Mouse (Mus musculus): ENCODE measurements around the gene Muc1. TPM values are rescaled to one million over a fixed set of nuclear protein-coding genes. Genes with fewer than 3 reads are reported as not detected.

Muc1 gene
- total and polyA plus RNA-seq, 2 experiments from 2014 or later: 0.27 to 1.3 TPM

DNA sequence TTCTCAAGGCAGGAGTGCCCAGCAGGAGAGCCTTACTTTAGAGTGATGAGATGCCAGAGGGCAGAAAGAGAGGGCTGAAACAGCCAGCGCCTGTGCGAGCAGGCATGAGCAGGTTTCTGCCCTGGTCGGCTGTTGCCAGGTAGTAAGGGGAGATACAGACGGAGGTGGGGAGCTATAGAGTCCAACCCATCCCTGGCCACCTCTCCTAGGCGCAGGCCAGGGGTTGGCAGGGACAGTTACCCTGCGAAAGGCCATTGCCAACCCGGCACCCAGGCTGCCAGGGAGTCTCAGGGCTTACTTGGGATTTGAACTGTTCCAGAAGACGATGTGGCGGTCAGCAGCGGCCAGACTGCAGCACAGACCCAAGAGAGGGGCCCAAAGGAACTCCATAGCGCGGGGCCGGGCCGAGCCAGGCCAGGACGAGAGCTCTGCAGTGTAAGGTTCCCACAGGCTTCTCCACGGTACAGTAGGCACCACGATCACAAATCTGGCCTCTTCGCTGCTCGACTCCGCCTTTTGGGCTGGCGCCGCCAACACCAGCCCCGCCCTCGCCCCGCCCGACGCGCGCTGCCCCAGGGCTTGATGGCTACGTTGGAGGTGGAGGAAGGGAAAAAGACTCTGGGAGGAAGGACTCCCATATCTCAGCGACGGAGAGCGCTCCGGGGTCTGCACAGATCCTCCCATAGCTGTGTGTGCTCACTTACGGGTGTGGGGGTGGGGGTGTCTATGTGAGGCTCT lies 50.5 kb downstream of the Muc1 start:
- peak overlapping the region; percentile 49 for H3K4me3 ChIP-seq (ENCODE audit: low read depth, low read length)
- TF ChIP-seq CTCF (IDR thresholded peaks at IDR 0.05; ENCODE audit: low read depth): no peak
- WGBS: 2% methylated on average over 35 of the region's 35 CpGs

DNA sequence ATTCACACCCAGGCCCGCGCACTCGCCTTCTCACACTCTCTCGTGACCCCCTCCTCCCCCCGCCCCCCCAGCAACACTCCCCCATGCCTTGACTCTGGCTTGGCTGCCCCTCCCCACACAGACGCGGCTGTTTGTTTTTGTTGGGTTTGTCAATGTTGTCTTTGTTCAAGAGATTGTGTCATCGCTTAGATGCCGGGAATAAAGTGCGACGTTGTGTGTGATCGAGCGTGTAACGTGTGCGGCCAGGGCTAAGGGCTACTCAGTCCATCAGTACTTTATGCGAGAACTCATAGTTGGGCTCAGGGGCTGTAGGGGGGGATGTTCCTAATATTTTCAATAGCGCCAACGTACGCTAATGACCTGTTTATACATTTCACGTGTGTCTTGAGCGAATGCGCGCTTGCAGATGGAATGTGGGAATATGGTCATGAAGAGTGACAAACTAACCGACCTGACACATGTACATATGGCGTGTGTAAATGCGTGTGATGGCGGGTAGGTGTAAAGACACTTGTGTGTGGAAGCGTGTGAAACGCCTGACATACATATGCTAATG lies 51.3 kb downstream of the Muc1 start:
- no peak; the same call in 1 of the 2 replicates for TF ChIP-seq CTCF (IDR thresholded peaks at IDR 0.05; ENCODE audit: low read depth)
- H3K4me3 ChIP-seq (ENCODE audit: low read depth, low read length): peak overlapping the region; percentile 49
- H3K4me1 ChIP-seq (ENCODE audit: insufficient read depth): 0 out of 2 replicates have a peak, but pooled peaks cover 9% of the 10 kb centered on the region
- peak; percentile 49 for DNase-seq
- H3K9me3 ChIP-seq (ENCODE audit: low read length): no peaks in the 10 kb centered on the region
- H3K9ac ChIP-seq: peak overlapping the region; percentile 59
- ATAC-seq: peak; percentile 50
- peak overlapping the region; percentile 91 for H3K4me2 ChIP-seq (ENCODE audit: low read depth)
- H3K27ac ChIP-seq (ENCODE audit: low read depth, low read length): peak overlapping the region; percentile 57; the same call in 1 of the 2 replicates
- H3K27me3 ChIP-seq (ENCODE audit: insufficient read depth, low read length): no peaks in the 10 kb centered on the region
- WGBS: 1% methylated on average over 28 of the region's 29 CpGs
- H3K36me3 ChIP-seq (ENCODE audit: insufficient read depth): no peaks in the 10 kb centered on the region

More for the DNA sequence above, 50.5 kb downstream of the Muc1 start:
- H3K27ac ChIP-seq (ENCODE audit: low read depth, low read length): peak overlapping the region; percentile 57
- DNase-seq: peak; percentile 79
- H3K4me1 ChIP-seq (ENCODE audit: insufficient read depth): 0 out of 2 replicates have a peak, but pooled peaks cover 9% of the 10 kb centered on the region
- H3K4me2 ChIP-seq (ENCODE audit: low read depth): peak overlapping the region; percentile 91
- peak overlapping the region; percentile 59 for H3K9ac ChIP-seq
- H3K27me3 ChIP-seq (ENCODE audit: insufficient read depth, low read length): no peaks in the 10 kb centered on the region
- no peaks in the 10 kb centered on the region for H3K9me3 ChIP-seq (ENCODE audit: low read length)
- no peaks in the 10 kb centered on the region for H3K36me3 ChIP-seq (ENCODE audit: insufficient read depth)
- ATAC-seq: peak; percentile 79

DNA sequence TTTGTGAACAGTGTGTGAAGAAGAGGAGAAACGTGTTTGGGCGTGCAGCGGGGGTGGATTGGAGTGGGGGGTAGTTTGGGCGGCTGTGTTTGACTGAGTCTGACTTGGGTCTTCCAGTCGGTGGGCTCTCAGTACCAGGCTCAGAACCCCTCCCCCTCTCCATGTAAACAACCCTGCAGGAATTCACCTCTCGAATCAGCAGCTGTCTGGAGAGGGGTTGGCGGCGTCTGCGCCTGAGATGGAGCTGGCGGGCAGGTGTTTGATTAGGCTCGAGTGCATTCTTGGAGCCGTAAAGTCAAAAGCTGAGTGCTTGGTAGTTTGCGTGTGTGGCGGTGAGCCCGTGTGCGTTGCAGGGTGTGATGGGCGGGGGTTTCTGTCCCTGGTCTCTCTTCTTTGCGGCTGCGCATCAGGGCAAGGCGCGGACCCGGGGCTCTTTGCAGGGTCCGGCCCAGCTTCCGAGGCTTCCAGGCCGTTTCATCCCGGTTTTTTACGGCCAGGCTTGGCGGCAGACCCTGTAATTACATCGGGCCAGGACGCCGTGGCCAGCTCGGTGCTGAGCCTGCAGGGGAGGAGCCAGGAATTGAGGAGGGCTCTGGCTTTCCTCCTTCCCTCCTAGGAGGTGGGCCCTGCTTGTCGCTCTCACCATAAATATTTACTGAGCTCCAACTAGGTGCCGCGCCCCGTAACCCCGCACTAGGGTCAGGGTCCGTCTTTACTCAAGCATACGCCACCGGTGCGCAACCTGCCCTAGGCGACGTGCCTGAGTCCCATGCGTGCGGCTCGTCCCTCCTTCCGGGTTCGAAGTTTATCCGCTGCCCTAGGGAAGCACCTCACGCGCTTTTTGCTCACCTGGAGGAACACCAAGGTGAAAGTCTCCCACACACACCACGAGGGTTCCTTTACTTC lies 52.0 kb downstream of the Muc1 start, which contains the start of gene Efna1:
Gene Efna1, minus strand, starts transcription at position 537 of the 906 bp plus-strand sequence.
- H3K4me2 ChIP-seq (ENCODE audit: low read depth): peak within 1 kb of the TSS; percentile 91
- H3K9me3 ChIP-seq (ENCODE audit: low read length): no peaks in the 10 kb centered on the region
- ATAC-seq (peak; percentile 17), DNase-seq (peak; percentile 61)
- H3K4me1 ChIP-seq (ENCODE audit: insufficient read depth): 0 out of 2 replicates have a peak, but pooled peaks cover 9% of the 10 kb centered on the region
- TF ChIP-seq CTCF (IDR thresholded peaks at IDR 0.05; ENCODE audit: low read depth): peak; percentile 19; the same call in 1 of the 2 replicates
- WGBS: 3% methylated on average over 49 of the region's 52 CpGs
- peak within 1 kb of the TSS; percentile 49 for H3K4me3 ChIP-seq (ENCODE audit: low read depth, low read length)
- no peaks in the 10 kb centered on the region for H3K27me3 ChIP-seq (ENCODE audit: insufficient read depth, low read length)
- peak within 1 kb of the TSS; percentile 59 for H3K9ac ChIP-seq
- peak within 1 kb of the TSS; percentile 59 for H3K27ac ChIP-seq (ENCODE audit: low read depth, low read length)
- no peaks in the 10 kb centered on the region for H3K36me3 ChIP-seq (ENCODE audit: insufficient read depth)

DNA sequence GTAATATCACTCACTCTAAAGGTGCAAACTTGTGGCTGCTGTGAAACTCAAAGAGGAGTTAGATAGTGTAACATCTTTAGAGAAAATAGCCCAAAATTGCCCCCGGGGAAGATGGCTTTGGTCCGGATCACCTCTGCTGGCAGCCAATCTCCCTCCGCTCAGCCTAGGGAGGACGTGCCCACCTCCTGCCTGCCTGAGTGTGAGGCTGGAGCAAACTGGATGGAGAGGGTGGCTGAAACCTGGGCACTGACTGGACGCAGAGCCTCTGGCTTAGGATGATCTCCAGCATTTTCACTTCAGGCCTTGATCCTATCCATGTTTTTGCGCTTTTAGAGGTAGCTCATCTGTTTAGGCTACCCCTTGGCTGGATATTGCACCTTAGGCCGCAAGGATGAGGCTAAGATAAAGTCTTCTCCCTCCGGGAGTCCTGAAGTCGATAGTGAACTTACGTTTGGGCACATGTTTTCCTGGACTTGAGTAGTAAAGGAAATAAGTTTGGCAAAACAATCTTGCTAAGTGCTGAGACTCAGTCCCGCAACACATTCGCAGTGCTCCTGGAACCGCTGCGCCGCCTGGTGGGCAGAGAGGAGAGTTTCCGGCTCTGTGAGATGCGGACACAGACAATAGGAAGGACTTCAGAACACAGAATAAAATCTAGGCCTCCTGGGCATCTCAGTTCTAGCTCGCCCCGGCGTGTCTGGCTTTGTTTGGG lies 52.9 kb downstream of the Muc1 start:
- Histone ChIP-seq H3K9me3 (ENCODE audit: low read length) (no peaks in the 10 kb centered on the region), H3K27ac (ENCODE audit: low read depth, low read length) (no peak overlapping the region), H3K4me2 (ENCODE audit: low read depth) (peak overlapping the region; percentile 91), H3K9ac (0 out of 2 replicates have a peak overlapping the region, but pooled peaks have one; percentile 23), H3K27me3 (ENCODE audit: insufficient read depth, low read length) (no peaks in the 10 kb centered on the region), H3K4me1 (ENCODE audit: insufficient read depth) (0 out of 2 replicates have a peak, but pooled peaks cover 9% of the 10 kb centered on the region), H3K36me3 (ENCODE audit: insufficient read depth) (no peaks in the 10 kb centered on the region), H3K4me3 (ENCODE audit: low read depth, low read length) (peak overlapping the region; percentile 49; the same call in 1 of the 2 replicates)
- WGBS: 12% methylated on average over 20 of the region's 20 CpGs
- peak; percentile 89 for DNase-seq
- peak; percentile 92 for TF ChIP-seq CTCF (IDR thresholded peaks at IDR 0.05; ENCODE audit: low read depth)
- ATAC-seq: no peak

DNA sequence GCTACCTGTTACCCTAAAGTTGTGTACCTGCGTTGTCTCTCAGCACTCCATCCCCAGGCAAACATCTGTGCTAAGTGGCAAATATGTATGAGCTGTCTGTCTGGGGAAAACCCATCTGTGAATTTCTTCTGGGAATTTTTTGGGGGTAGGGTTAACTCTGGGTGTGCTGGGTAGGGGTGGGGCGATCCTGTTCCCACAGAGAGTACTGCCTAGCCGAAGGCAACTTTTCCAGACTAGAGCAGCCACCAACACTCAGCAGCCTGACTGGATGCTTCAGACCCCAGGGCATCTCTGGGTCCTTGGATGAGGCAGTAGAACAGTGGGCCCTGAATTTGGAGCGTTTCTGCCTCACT lies 53.4 kb downstream of the Muc1 start:
- H3K9me3 ChIP-seq (ENCODE audit: low read length): no peaks in the 10 kb centered on the region
- no peaks in the 10 kb centered on the region for H3K36me3 ChIP-seq (ENCODE audit: insufficient read depth)
- TF ChIP-seq CTCF (IDR thresholded peaks at IDR 0.05; ENCODE audit: low read depth): no peak
- ATAC-seq (no peak), DNase-seq (no peak)
- H3K4me1 ChIP-seq (ENCODE audit: insufficient read depth): 0 out of 2 replicates have a peak, but pooled peaks cover 9% of the 10 kb centered on the region
- H3K4me2 ChIP-seq (ENCODE audit: low read depth): no peak overlapping the region
- 0 out of 2 replicates have a peak overlapping the region, but pooled peaks have one; percentile 23 for H3K9ac ChIP-seq
- 17% methylated on average over 4 of the region's 4 CpGs for WGBS
- H3K27me3 ChIP-seq (ENCODE audit: insufficient read depth, low read length): no peaks in the 10 kb centered on the region
- H3K27ac ChIP-seq (ENCODE audit: low read depth, low read length): no peak overlapping the region
- no peak overlapping the region for H3K4me3 ChIP-seq (ENCODE audit: low read depth, low read length)

MicroRNAs within 50 kb of the gene (microRNA counts, 519-probe panel; counts per million panel counts)
- 3,579 counts per million, percentile 36 among the panel's probes with 10 or more counts for microRNA mmu-miR-92b

Small RNA genes lying within 50 kb of the gene (microRNA-seq; reads per million reads assigned to microRNA genes)
- gene Mir92b: 3,346 to 3,755 reads per million in 2 experiments

Other genes starting within 250 kb of the Muc1 start
- gene Rusc1, start 135.7 kb upstream of the Muc1 start, total RNA-seq (2014; rRNA removed): 148 and 158 TPM in 2 replicates
- 86.1 and 101 TPM in 2 replicates for gene Rusc1, start 135.7 kb upstream of the Muc1 start, polyA plus RNA-seq (2015; fragmentation: Nextera tagmentation; extraction: Ambion mirVana)
- not detected in 2 replicates for gene Gm43738, start 128.0 kb upstream of the Muc1 start, total RNA-seq (2014; rRNA removed)
- gene Gm43738, start 128.0 kb upstream of the Muc1 start, polyA plus RNA-seq (2015; fragmentation: Nextera tagmentation; extraction: Ambion mirVana): not detected in 2 replicates
- gene Fdps, start 127.1 kb upstream of the Muc1 start, total RNA-seq (2014; rRNA removed): 421 and 510 TPM in 2 replicates
- gene Fdps, start 127.1 kb upstream of the Muc1 start, polyA plus RNA-seq (2015; fragmentation: Nextera tagmentation; extraction: Ambion mirVana): 435 and 441 TPM in 2 replicates
- gene Pklr, start 92.9 kb upstream of the Muc1 start, total RNA-seq (2014; rRNA removed): 0.08 and 0.76 TPM in 2 replicates
- 0.19 TPM in 1 of 2 replicates, not detected in the other for gene Pklr, start 92.9 kb upstream of the Muc1 start, polyA plus RNA-seq (2015; fragmentation: Nextera tagmentation; extraction: Ambion mirVana)
- 44.9 and 45.5 TPM in 2 replicates for gene Hcn3, start 68.9 kb upstream of the Muc1 start, total RNA-seq (2014; rRNA removed)
- gene Hcn3, start 68.9 kb upstream of the Muc1 start, polyA plus RNA-seq (2015; fragmentation: Nextera tagmentation; extraction: Ambion mirVana): 22.7 and 30.3 TPM in 2 replicates
- 35.6 and 43.1 TPM in 2 replicates for gene Clk2, start 64.3 kb upstream of the Muc1 start, total RNA-seq (2014; rRNA removed)
- 11.2 and 12.8 TPM in 2 replicates for gene Clk2, start 64.3 kb upstream of the Muc1 start, polyA plus RNA-seq (2015; fragmentation: Nextera tagmentation; extraction: Ambion mirVana)
- gene Scamp3, start 51.6 kb upstream of the Muc1 start, total RNA-seq (2014; rRNA removed): 44.3 and 63.7 TPM in 2 replicates
- 116 and 124 TPM in 2 replicates for gene Scamp3, start 51.6 kb upstream of the Muc1 start, polyA plus RNA-seq (2015; fragmentation: Nextera tagmentation; extraction: Ambion mirVana)
- gene Fam189b, start 45.9 kb upstream of the Muc1 start, total RNA-seq (2014; rRNA removed): 8.9 and 12.7 TPM in 2 replicates
- 23.8 and 31.8 TPM in 2 replicates for gene Fam189b, start 45.9 kb upstream of the Muc1 start, polyA plus RNA-seq (2015; fragmentation: Nextera tagmentation; extraction: Ambion mirVana)
- 46.9 and 51.1 TPM in 2 replicates for gene Gba, start 26.1 kb upstream of the Muc1 start, total RNA-seq (2014; rRNA removed)
- 40.4 and 41.7 TPM in 2 replicates for gene Gba, start 26.1 kb upstream of the Muc1 start, polyA plus RNA-seq (2015; fragmentation: Nextera tagmentation; extraction: Ambion mirVana)
- 53.6 and 74.1 TPM in 2 replicates for gene Thbs3, start 13.9 kb upstream of the Muc1 start, total RNA-seq (2014; rRNA removed)
- gene Thbs3, start 13.9 kb upstream of the Muc1 start, polyA plus RNA-seq (2015; fragmentation: Nextera tagmentation; extraction: Ambion mirVana): 31.1 and 42.8 TPM in 2 replicates
- gene Mtx1, start 2.0 kb upstream of the Muc1 start, total RNA-seq (2014; rRNA removed): 142 and 167 TPM in 2 replicates
- 199 and 212 TPM in 2 replicates for gene Mtx1, start 2.0 kb upstream of the Muc1 start, polyA plus RNA-seq (2015; fragmentation: Nextera tagmentation; extraction: Ambion mirVana)
- 67.0 and 68.1 TPM in 2 replicates for gene Krtcap2, start 16.9 kb downstream of the Muc1 start, total RNA-seq (2014; rRNA removed)
- 221 and 244 TPM in 2 replicates for gene Krtcap2, start 16.9 kb downstream of the Muc1 start, polyA plus RNA-seq (2015; fragmentation: Nextera tagmentation; extraction: Ambion mirVana)
- 83.0 and 98.3 TPM in 2 replicates for gene Trim46, start 17.3 kb downstream of the Muc1 start, total RNA-seq (2014; rRNA removed)
- gene Trim46, start 17.3 kb downstream of the Muc1 start, polyA plus RNA-seq (2015; fragmentation: Nextera tagmentation; extraction: Ambion mirVana): 56.0 and 63.5 TPM in 2 replicates
- gene Dpm3, start 30.3 kb downstream of the Muc1 start, total RNA-seq (2014; rRNA removed): 66.7 and 160 TPM in 2 replicates
- 74.9 and 96.8 TPM in 2 replicates for gene Dpm3, start 30.3 kb downstream of the Muc1 start, polyA plus RNA-seq (2015; fragmentation: Nextera tagmentation; extraction: Ambion mirVana)
- 22.1 and 26.7 TPM in 2 replicates for gene Slc50a1, start 41.5 kb downstream of the Muc1 start, total RNA-seq (2014; rRNA removed)
- gene Slc50a1, start 41.5 kb downstream of the Muc1 start, polyA plus RNA-seq (2015; fragmentation: Nextera tagmentation; extraction: Ambion mirVana): 34.8 and 36.8 TPM in 2 replicates
- gene Efna1, start 52.1 kb downstream of the Muc1 start, total RNA-seq (2014; rRNA removed): 5.5 and 8.4 TPM in 2 replicates
- 10.8 and 11.1 TPM in 2 replicates for gene Efna1, start 52.1 kb downstream of the Muc1 start, polyA plus RNA-seq (2015; fragmentation: Nextera tagmentation; extraction: Ambion mirVana)
- 76.7 and 80.7 TPM in 2 replicates for gene Efna3, start 93.9 kb downstream of the Muc1 start, total RNA-seq (2014; rRNA removed)
- gene Efna3, start 93.9 kb downstream of the Muc1 start, polyA plus RNA-seq (2015; fragmentation: Nextera tagmentation; extraction: Ambion mirVana): 68.9 and 73.8 TPM in 2 replicates
- 8.4 and 11.1 TPM in 2 replicates for gene Efna4, start 109.0 kb downstream of the Muc1 start, total RNA-seq (2014; rRNA removed)
- 7.8 and 8.1 TPM in 2 replicates for gene Efna4, start 109.0 kb downstream of the Muc1 start, polyA plus RNA-seq (2015; fragmentation: Nextera tagmentation; extraction: Ambion mirVana)
- 47.9 and 53.3 TPM in 2 replicates for gene Adam15, start 120.9 kb downstream of the Muc1 start, total RNA-seq (2014; rRNA removed)
- gene Adam15, start 120.9 kb downstream of the Muc1 start, polyA plus RNA-seq (2015; fragmentation: Nextera tagmentation; extraction: Ambion mirVana): 50.1 and 56.4 TPM in 2 replicates
- gene Dcst2, start 132.9 kb downstream of the Muc1 start, total RNA-seq (2014; rRNA removed): 0.19 and 0.46 TPM in 2 replicates
- gene Dcst2, start 132.9 kb downstream of the Muc1 start, polyA plus RNA-seq (2015; fragmentation: Nextera tagmentation; extraction: Ambion mirVana): 0.43 and 0.56 TPM in 2 replicates
- 0.15 TPM in 1 of 2 replicates, not detected in the other for gene Dcst1, start 136.2 kb downstream of the Muc1 start, total RNA-seq (2014; rRNA removed)
- 0.89 and 1.3 TPM in 2 replicates for gene Dcst1, start 136.2 kb downstream of the Muc1 start, polyA plus RNA-seq (2015; fragmentation: Nextera tagmentation; extraction: Ambion mirVana)
- gene Zbtb7b, start 165.7 kb downstream of the Muc1 start, total RNA-seq (2014; rRNA removed): 2.1 and 4.9 TPM in 2 replicates
- 0.33 and 0.75 TPM in 2 replicates for gene Zbtb7b, start 165.7 kb downstream of the Muc1 start, polyA plus RNA-seq (2015; fragmentation: Nextera tagmentation; extraction: Ambion mirVana)
- gene Lenep, start 173.7 kb downstream of the Muc1 start, total RNA-seq (2014; rRNA removed): 4.2 TPM in 1 of 2 replicates, not detected in the other
- gene Lenep, start 173.7 kb downstream of the Muc1 start, polyA plus RNA-seq (2015; fragmentation: Nextera tagmentation; extraction: Ambion mirVana): 0.40 TPM in 1 of 2 replicates, not detected in the other
- 25.6 and 34.9 TPM in 2 replicates for gene Flad1, start 182.8 kb downstream of the Muc1 start, total RNA-seq (2014; rRNA removed)
- gene Flad1, start 182.8 kb downstream of the Muc1 start, polyA plus RNA-seq (2015; fragmentation: Nextera tagmentation; extraction: Ambion mirVana): 30.9 and 31.5 TPM in 2 replicates
- 24.5 and 27.3 TPM in 2 replicates for gene Cks1b, start 189.3 kb downstream of the Muc1 start, total RNA-seq (2014; rRNA removed)
- 93.9 and 109 TPM in 2 replicates for gene Cks1b, start 189.3 kb downstream of the Muc1 start, polyA plus RNA-seq (2015; fragmentation: Nextera tagmentation; extraction: Ambion mirVana)
- 15.8 and 19.8 TPM in 2 replicates for gene Shc1, start 189.4 kb downstream of the Muc1 start, total RNA-seq (2014; rRNA removed)
- gene Shc1, start 189.4 kb downstream of the Muc1 start, polyA plus RNA-seq (2015; fragmentation: Nextera tagmentation; extraction: Ambion mirVana): 11.3 and 11.8 TPM in 2 replicates
- 62.5 and 72.1 TPM in 2 replicates for gene Pygo2, start 201.2 kb downstream of the Muc1 start, total RNA-seq (2014; rRNA removed)
- gene Pygo2, start 201.2 kb downstream of the Muc1 start, polyA plus RNA-seq (2015; fragmentation: Nextera tagmentation; extraction: Ambion mirVana): 42.5 and 43.5 TPM in 2 replicates
- gene Pbxip1, start 207.6 kb downstream of the Muc1 start, total RNA-seq (2014; rRNA removed): 16.9 and 21.6 TPM in 2 replicates
- gene Pbxip1, start 207.6 kb downstream of the Muc1 start, polyA plus RNA-seq (2015; fragmentation: Nextera tagmentation; extraction: Ambion mirVana): 16.9 and 27.8 TPM in 2 replicates
- 80.1 and 108 TPM in 2 replicates for gene Pmvk, start 225.5 kb downstream of the Muc1 start, total RNA-seq (2014; rRNA removed)
- gene Pmvk, start 225.5 kb downstream of the Muc1 start, polyA plus RNA-seq (2015; fragmentation: Nextera tagmentation; extraction: Ambion mirVana): 84.3 and 96.8 TPM in 2 replicates

All from forebrain, postnatal 0 days (tissue).